Mouse (Mus musculus) ovary, postnatal 36 days (tissue): ENCODE data around the gene Iqsec1.
A peak's percentile ranks its signal among the peaks of the same experiment; 100 is the strongest.

Source experiments
- DNase-seq: peaks from one replicate; pipeline ENCODE4 v3.0.0; 2022; ENCODE audit warnings: low spot score, mixed read lengths

Gene Iqsec1

GRCm38 (mm10) chr6:90781921-90782770 is 206.3 kb downstream of the Iqsec1 start:
- peak; percentile 26 for DNase-seq

- no peak for DNase-seq
These were observed 208.0 kb downstream of the Iqsec1 start for GRCm38 (mm10) chr6:90780532-90780931.

GRCm38 (mm10) chr6:90778841-90779240 is 209.6 kb downstream of the Iqsec1 start:
- DNase-seq: no peak

- DNase-seq: no peak
These were observed 211.2 kb downstream of the Iqsec1 start for GRCm38 (mm10) chr6:90777302-90777701.

- DNase-seq: no peak
These were observed 212.9 kb downstream of the Iqsec1 start for GRCm38 (mm10) chr6:90775606-90776005.

GRCm38 (mm10) chr6:90773811-90774233 is 214.7 kb downstream of the Iqsec1 start:
- no peak for DNase-seq

GRCm38 (mm10) chr6:90772120-90772519 is 216.4 kb downstream of the Iqsec1 start:
- DNase-seq: no peak

GRCm38 (mm10) chr6:90768526-90768925 is 220.0 kb downstream of the Iqsec1 start:
- no peak for DNase-seq

GRCm38 (mm10) chr6:90767874-90768273 is 220.6 kb downstream of the Iqsec1 start:
- no peak for DNase-seq

- no peak for DNase-seq
These were observed 223.7 kb downstream of the Iqsec1 start for GRCm38 (mm10) chr6:90764753-90765152.

GRCm38 (mm10) chr6:90763959-90764591 is 224.4 kb downstream of the Iqsec1 start:
- peak; percentile 89 for DNase-seq

GRCm38 (mm10) chr6:90763295-90763694 is 225.2 kb downstream of the Iqsec1 start:
- DNase-seq: no peak

GRCm38 (mm10) chr6:90762120-90762736 is 226.3 kb downstream of the Iqsec1 start:
- no peak for DNase-seq

GRCm38 (mm10) chr6:90761301-90762056 is 227.0 kb downstream of the Iqsec1 start:
- DNase-seq: no peak

GRCm38 (mm10) chr6:90760886-90761285 is 227.6 kb downstream of the Iqsec1 start:
- DNase-seq: no peak

GRCm38 (mm10) chr6:90759754-90760153 is 228.7 kb downstream of the Iqsec1 start:
- no peak for DNase-seq

GRCm38 (mm10) chr6:90758155-90758554 is 230.3 kb downstream of the Iqsec1 start:
- DNase-seq: no peak

GRCm38 (mm10) chr6:90757427-90757883 is 231.0 kb downstream of the Iqsec1 start:
- no peak for DNase-seq

GRCm38 (mm10) chr6:90756561-90756960 is 231.9 kb downstream of the Iqsec1 start:
- DNase-seq: no peak

- DNase-seq: no peak
These were observed 232.9 kb downstream of the Iqsec1 start for GRCm38 (mm10) chr6:90755613-90755941.

- no peak for DNase-seq
These were observed 233.4 kb downstream of the Iqsec1 start for GRCm38 (mm10) chr6:90754927-90755612.

- no peak for DNase-seq
These were observed 234.4 kb downstream of the Iqsec1 start for GRCm38 (mm10) chr6:90754093-90754492.
